Mouse (Mus musculus) bone marrow macrophage, adult 2 months (primary cell): ENCODE results near the gene Kcnk4.

Experiments used
- CTCF ChIP-seq: IDR thresholded peaks from 2 replicates; pipeline ENCODE4 v1.5.1; 2012; ENCODE audit warnings: low read depth, mild to moderate bottlenecking, low read length, moderate library complexity
- POLR2A ChIP-seq: IDR thresholded peaks from 2 replicates; pipeline ENCODE4 v1.6.1; 2012; ENCODE audit warnings: mild to moderate bottlenecking, low read depth, low read length, borderline replicate concordance

- TF ChIP-seq POLR2A (no peak), CTCF (no peak)
Measured at GRCm38 (mm10) chr19:6926559-6927255, 7.6 kb downstream of the Kcnk4 start.
